Mouse (Mus musculus) heart, embryonic 14.5 days (tissue): ENCODE data around the gene Nob1. TPM values are rescaled to one million over a fixed set of nuclear protein-coding genes. Genes with fewer than 3 reads are reported as not detected.

ENCODE experiments used
- ATAC-seq: fragments of 200-750 bp; cut with Nextera tagmentation; 2 replicates; pipeline ENCODE4 v1.8.0; 2017; ENCODE audit warnings: low read depth, moderate TSS enrichment; ENCODE audit not compliant: insufficient number of reproducible peaks, insufficient read depth, low FRiP score
- H3K27ac ChIP-seq, 2 experiments: fragments of 200-500 bp in 1 of 2; fragments of 300-500 bp in 1 of 2; sonication (generic) in 1 of 2; replicated peaks in 1 of 2; 2 replicates each; pipeline ENCODE4 v1.5.1; 2012 to 2014; ENCODE audit warnings: low read depth in 2 of 2, low read length in 2 of 2, control low read depth in 1 of 2, mild to moderate bottlenecking in 1 of 2, mixed read lengths in 1 of 2; ENCODE audit not compliant: control insufficient read depth in 1 of 2, insufficient read depth in 1 of 2
- H3K27me3 ChIP-seq: fragments of 300-500 bp; sonication (generic); 2 replicates; pipeline ENCODE4 v1.6.1; 2014; ENCODE audit warnings: mild to moderate bottlenecking, low read length, control low read depth; ENCODE audit not compliant: control insufficient read depth, insufficient read depth
- H3K36me3 ChIP-seq: fragments of 300-500 bp; sonication (generic); 2 replicates; pipeline ENCODE4 v1.6.1; 2014; ENCODE audit warnings: mild to moderate bottlenecking, control low read depth, low read length, mixed read lengths; ENCODE audit not compliant: control insufficient read depth, insufficient read depth
- H3K4me1 ChIP-seq, 2 experiments: fragments of 200-500 bp in 1 of 2; fragments of 300-500 bp in 1 of 2; sonication (generic) in 1 of 2; 2 replicates each; pipeline ENCODE4 v1.6.1; 2012 to 2014; ENCODE audit warnings: low read length in 2 of 2, control low read depth in 1 of 2, mixed read lengths in 1 of 2; ENCODE audit not compliant: control insufficient read depth in 2 of 2, insufficient read depth in 2 of 2
- H3K4me2 ChIP-seq: fragments of 300-500 bp; sonication (generic); 2 replicates; pipeline ENCODE4 v1.6.1; 2014; ENCODE audit warnings: mild to moderate bottlenecking, low read length
- H3K4me3 ChIP-seq, 2 experiments: fragments of 200-500 bp in 1 of 2; fragments of 300-500 bp in 1 of 2; sonication (generic) in 1 of 2; 2 replicates each; pipeline ENCODE4 v1.5.1; 2012 to 2014; ENCODE audit warnings: low read length in 2 of 2, mild to moderate bottlenecking in 2 of 2, control low read depth in 1 of 2, low read depth in 1 of 2, moderate library complexity in 1 of 2; ENCODE audit not compliant: control insufficient read depth in 1 of 2, insufficient read depth in 1 of 2
- H3K9ac ChIP-seq: fragments of 300-500 bp; sonication (generic); 2 replicates; pipeline ENCODE4 v1.6.1; 2014; ENCODE audit warnings: mild to moderate bottlenecking, low read length
- H3K9me3 ChIP-seq: fragments of 300-500 bp; sonication (generic); 2 replicates; pipeline ENCODE4 v1.6.1; 2016; ENCODE audit warnings: low read length, control low read depth; ENCODE audit not compliant: control insufficient read depth
- WGBS: fragments of 180-500 bp; shearing (Covaris S2); extraction: QIAGEN DNeasy Blood & Tissue Kit; methylation state at CpG from one replicate; pipeline ENCODE4 v1.1.7; 2014; 5-methylcytosine and 5-hydroxymethylcytosine counted together
- polyA plus RNA-seq: library from polyadenylated mRNA; unstranded; fragments of >200 nt; fragmentation: Nextera tagmentation; extraction: Ambion mirVana; gene quantifications from 2 replicates; pipeline ENCODE4 v1.2.1, GENCODE M21; 2014

Gene Nob1
- polyA plus RNA-seq, 1 experiment from 2014 or later, result 41.2 TPM

GRCm38 (mm10) chr8:107448382-107448889 is 23.6 kb upstream of the Nob1 start:
- Histone ChIP-seq H3K4me2 (no peak overlapping the region), H3K4me1 (peaks cover 6 to 7% of the 10 kb centered on the region in 2 experiments; a peak in 2 of 4 replicates), H3K9me3 (no peaks in the 10 kb centered on the region), H3K27ac (no peak overlapping the region), H3K36me3 (peaks cover 7% of the 10 kb centered on the region), H3K9ac (no peak overlapping the region), H3K4me3 (no peak overlapping the region), H3K27me3 (no peaks in the 10 kb centered on the region)
- WGBS, result 89% methylated on average over 4 of the region's 4 CpGs
- no peak for ATAC-seq

GRCm38 (mm10) chr8:107447713-107448112 is 22.9 kb upstream of the Nob1 start:
- H3K9me3 ChIP-seq, result no peaks in the 10 kb centered on the region

GRCm38 (mm10) chr8:107444626-107445025 is 19.8 kb upstream of the Nob1 start:
- Histone ChIP-seq H3K4me3 (no peak overlapping the region), H3K27ac (no peak overlapping the region), H3K4me1 (peaks cover 5 to 7% of the 10 kb centered on the region in 2 experiments; a peak in 2 of 4 replicates), H3K9me3 (no peaks in the 10 kb centered on the region), H3K4me2 (no peak overlapping the region), H3K27me3 (no peaks in the 10 kb centered on the region), H3K9ac (no peak overlapping the region), H3K36me3 (no peaks in the 10 kb centered on the region)
- no peak for ATAC-seq
- 58% methylated on average over 3 of the region's 3 CpGs for WGBS

More at GRCm38 (mm10) chr8:107447713-107448112, 22.9 kb upstream of the Nob1 start:
- Histone ChIP-seq H3K9ac (no peak overlapping the region), H3K4me1 (peaks cover 6 to 7% of the 10 kb centered on the region in 2 experiments; a peak in 2 of 4 replicates), H3K4me3 (no peak overlapping the region), H3K27me3 (no peaks in the 10 kb centered on the region), H3K36me3 (no peaks in the 10 kb centered on the region), H3K4me2 (no peak overlapping the region), H3K27ac (no peak overlapping the region)
- ATAC-seq, result no peak

DNA sequence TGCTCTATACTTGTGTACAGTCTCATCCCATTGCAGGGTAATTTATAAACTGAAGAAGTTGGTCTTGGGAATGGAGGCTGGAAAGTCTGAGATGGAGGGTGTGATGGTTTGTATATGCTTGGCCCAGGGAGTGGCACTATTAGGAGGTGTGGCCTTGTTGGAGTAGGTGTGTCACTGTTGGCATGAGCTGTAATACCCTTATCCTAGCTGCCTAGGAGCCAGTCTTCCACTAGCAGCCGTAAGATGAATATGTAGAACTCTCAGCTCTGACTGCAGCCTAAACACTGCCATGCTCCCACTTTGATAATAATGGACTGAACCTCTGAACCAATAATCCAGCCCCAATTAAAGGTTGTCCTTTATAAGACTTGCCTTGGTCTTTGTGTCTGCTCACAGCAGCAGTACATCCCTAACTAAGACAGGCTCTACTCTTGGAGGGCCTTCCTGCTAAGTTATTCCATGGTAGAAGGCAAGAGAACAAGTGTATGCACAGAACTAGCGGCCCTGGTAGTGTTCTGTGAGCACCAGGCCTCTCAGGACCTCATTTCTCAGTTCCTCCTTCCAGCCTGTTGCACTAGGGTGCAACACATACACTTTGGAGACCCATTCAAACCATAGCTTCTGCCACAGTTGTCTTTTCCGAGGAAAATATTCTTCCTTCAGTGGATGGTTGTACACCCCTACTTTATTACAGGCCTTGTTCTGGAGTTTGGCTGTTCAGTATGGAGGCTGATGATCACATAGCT is 15.2 kb upstream of the Nob1 start:
- no peak overlapping the region for H3K4me2 ChIP-seq
- WGBS, result 81% methylated on average over 3 of the region's 3 CpGs

DNA sequence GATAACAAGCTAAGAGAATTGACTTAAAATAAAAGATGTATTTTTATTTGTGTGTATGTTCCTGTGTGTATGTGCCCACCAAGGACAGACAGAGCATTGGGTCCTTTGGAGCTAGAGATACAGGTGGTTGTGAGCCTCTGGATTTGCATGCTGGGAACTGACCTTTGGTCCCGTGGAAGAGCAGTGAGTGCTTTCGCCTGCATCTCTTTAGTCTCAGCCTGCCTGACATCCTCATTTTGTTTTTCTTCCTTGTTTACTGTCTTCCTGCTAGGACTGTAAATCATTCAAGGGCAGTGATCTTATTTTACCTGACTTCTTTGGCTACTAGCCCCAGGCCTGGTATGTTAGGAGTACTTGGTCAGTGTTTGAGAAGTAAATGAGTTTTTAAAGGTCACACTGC is 12.9 kb upstream of the Nob1 start:
- Histone ChIP-seq H3K4me3 (peak overlapping the region in 1 of 2 experiments; percentile 89; a peak in 1 of 4 replicates), H3K9ac (no peak overlapping the region), H3K9me3 (no peaks in the 10 kb centered on the region), H3K4me1 (peaks cover 5 to 6% of the 10 kb centered on the region in 2 experiments; a peak in 3 of 4 replicates), H3K27me3 (no peaks in the 10 kb centered on the region), H3K27ac (no peak overlapping the region), H3K36me3 (no peaks in the 10 kb centered on the region), H3K4me2 (0 out of 2 replicates have a peak overlapping the region, but pooled peaks have one; percentile 89)
- no peak for ATAC-seq
- 83% methylated on average over 2 of the region's 2 CpGs for WGBS

More for the DNA sequence above, 15.2 kb upstream of the Nob1 start:
- Histone ChIP-seq H3K4me1 (peaks cover 6 to 7% of the 10 kb centered on the region in 2 experiments; a peak in 3 of 4 replicates), H3K36me3 (no peaks in the 10 kb centered on the region), H3K27ac (no peak overlapping the region), H3K4me3 (no peak overlapping the region), H3K9ac (no peak overlapping the region), H3K9me3 (no peaks in the 10 kb centered on the region), H3K27me3 (no peaks in the 10 kb centered on the region)
- no peak for ATAC-seq

- no peaks in the 10 kb centered on the region for H3K36me3 ChIP-seq
- 6% methylated on average over 16 of the region's 16 CpGs for WGBS
- ATAC-seq, result peak; percentile 27
Measured at GRCm38 (mm10) chr8:107436841-107437421, 12.1 kb upstream of the Nob1 start.

DNA sequence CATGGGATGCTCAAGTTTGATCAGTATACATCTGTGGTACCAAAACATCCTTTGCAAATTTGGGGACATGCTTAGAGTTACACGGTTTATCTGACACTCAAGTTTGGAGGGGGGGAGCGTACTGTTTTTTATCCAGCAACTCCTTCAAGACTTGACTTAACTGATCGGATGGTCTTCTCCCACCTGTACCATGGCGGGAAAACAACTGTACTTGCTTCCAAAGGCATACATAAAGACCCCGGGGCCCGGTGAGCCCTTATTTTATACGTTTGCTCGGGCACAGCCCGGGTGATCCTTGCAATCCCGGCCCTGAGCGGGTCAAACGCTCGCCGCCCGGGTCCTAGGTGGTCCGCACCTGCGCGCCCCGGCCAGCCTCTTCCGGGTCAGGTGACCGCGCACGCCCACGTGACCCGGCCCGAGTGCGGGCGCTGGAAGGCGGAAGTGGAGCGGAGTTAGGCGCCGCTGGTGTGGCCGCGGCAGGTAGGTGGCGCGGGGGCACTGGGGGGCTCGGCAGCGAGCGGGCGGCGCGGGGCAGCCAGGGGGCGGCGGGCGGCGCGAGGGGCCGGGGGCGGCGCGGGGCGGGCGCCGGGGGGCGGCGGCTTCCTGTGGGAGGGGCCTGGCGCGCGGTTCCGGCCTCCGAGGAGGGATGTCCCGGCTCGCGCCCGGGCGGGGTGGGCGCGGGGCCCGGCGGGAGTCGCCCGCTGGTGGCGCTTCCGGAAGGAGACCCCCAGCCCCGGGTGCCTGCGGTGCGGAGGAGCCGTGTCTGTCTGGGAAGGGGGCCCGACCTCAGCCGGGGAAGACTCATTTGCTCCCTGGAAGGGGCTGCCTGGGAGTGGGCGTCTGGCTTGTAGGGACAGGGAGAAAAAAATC is 11.3 kb upstream of the Nob1 start, which contains the start of gene Wwp2:
Gene Wwp2, plus strand, starts transcription at position 404 of the 870 bp plus-strand sequence.
- Histone ChIP-seq H3K4me2 (peak within 1 kb of the TSS; percentile 89), H3K27ac (peak within 1 kb of the TSS; percentile 43 to 91), H3K4me1 (peaks cover 5 to 6% of the 10 kb centered on the region in 2 experiments; a peak in 3 of 4 replicates), H3K36me3 (no peaks in the 10 kb centered on the region), H3K4me3 (peak within 1 kb of the TSS; percentile 81 to 89), H3K9me3 (no peaks in the 10 kb centered on the region), H3K27me3 (no peaks in the 10 kb centered on the region), H3K9ac (peak within 1 kb of the TSS; percentile 95)
- WGBS, result under 1% methylated on average over 56 of the region's 81 CpGs
- peak; percentile 87 for ATAC-seq

More at GRCm38 (mm10) chr8:107436841-107437421, 12.1 kb upstream of the Nob1 start:
- Histone ChIP-seq H3K27ac (peak overlapping the region; percentile 43 to 91), H3K4me2 (peak overlapping the region; percentile 89), H3K9ac (peak overlapping the region; percentile 95), H3K4me3 (peak overlapping the region; percentile 81 to 89), H3K4me1 (peaks cover 5 to 6% of the 10 kb centered on the region in 2 experiments; a peak in 3 of 4 replicates), H3K9me3 (no peaks in the 10 kb centered on the region), H3K27me3 (no peaks in the 10 kb centered on the region)
